Mouse (Mus musculus): ENCODE measurements around the gene Cdc42ep2. TPM values are rescaled to one million over a fixed set of nuclear protein-coding genes. Genes with fewer than 3 reads are reported as not detected.

The Cdc42ep2 gene
- total RNA-seq (2021), result 1 to 10 TPM; 3.4 to 3.8 TPM
- long read RNA-seq, experiment 1, partial matches to known transcripts, result 0 of 3 reads
- long read RNA-seq, experiment 1, other reads (novel, unspliced or antisense), result 0 of 3 reads
- long read RNA-seq, experiment 2, partial matches to known transcripts, result 0 of 2 reads
- long read RNA-seq, experiment 2, other reads (novel, unspliced or antisense), result 0 of 2 reads

DNA sequence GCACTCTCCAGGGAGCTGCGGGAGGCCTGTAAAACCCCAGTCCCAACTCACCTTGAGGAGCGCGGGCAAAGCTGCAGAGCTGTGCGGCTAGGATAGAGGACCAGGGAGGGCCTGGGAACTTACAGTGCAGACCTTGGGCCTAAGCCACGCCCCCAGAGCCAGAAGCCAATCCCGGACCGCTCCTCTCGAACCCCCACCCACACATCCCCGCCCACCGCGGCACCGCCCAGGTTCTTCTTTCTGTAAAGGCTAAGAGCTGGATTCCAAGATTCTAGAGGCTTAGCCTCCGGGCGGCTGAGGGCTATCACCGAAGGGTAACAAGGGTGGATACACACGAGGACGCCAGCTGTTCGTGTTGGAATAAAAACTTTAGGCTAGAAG is at the start of gene Cdc42ep2:
TSS of gene Cdc42ep2 (minus strand) at position 104 of the 381 bp plus-strand sequence.
- Histone ChIP-seq H3K27ac (peak within 1 kb of the TSS; percentile 77), H3K4me3 (peak within 1 kb of the TSS; percentile 70)
- peak; percentile 88 to 90 for DNase-seq (ENCODE audit: low spot score in 2 of 2)
- TF ChIP-seq CTCF (conservative IDR thresholded peaks at IDR 0.05), result no peak

DNA sequence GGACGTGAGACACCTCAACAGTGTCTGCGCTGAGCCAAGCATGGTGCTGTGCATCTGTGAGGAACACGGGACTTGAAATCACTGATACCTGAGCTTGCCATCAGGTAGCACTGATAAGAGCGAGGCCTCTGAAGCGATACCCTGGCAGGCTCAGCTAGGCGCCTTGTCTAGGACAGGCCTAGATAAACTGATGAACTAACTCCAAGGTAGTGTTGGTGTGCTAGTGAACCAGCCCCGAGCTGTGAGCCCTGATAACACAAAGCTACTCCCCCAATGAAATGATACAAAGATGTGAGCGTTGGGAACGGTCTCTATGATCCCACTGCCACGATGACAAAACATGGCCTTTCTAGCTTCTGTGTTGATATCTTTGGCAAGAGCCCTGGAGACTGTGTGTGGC is 43.0 kb upstream of the Cdc42ep2 start:
- H3K27ac ChIP-seq, result no peak overlapping the region
- no peak overlapping the region for H3K4me3 ChIP-seq
- no peak for DNase-seq (ENCODE audit: low spot score in 2 of 2)
- TF ChIP-seq CTCF (conservative IDR thresholded peaks at IDR 0.05), result no peak

DNA sequence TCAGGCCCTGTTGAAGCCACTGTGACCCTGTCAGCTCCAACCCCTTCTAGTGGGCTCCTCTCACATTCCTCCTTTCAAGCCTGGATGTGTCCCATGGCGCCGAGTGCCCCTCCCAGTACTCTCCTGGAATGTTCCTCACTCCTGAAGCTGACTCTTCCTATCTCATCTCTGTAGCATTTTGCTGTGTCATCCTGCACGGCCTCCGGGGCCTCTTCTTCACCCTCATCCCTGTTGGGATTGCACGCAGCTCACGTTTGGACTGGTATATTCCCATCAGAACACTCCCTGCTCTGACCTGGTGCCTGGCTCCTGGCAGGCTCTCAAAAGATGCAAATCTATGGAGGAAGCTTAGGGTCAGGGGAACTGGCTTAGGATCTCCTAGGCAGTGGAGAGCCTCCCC is 42.2 kb upstream of the Cdc42ep2 start:
- no peak overlapping the region for H3K4me3 ChIP-seq
- DNase-seq (ENCODE audit: low spot score in 2 of 2), result no peak
- no peak overlapping the region for H3K27ac ChIP-seq
- no peak for TF ChIP-seq CTCF (conservative IDR thresholded peaks at IDR 0.05)

DNA sequence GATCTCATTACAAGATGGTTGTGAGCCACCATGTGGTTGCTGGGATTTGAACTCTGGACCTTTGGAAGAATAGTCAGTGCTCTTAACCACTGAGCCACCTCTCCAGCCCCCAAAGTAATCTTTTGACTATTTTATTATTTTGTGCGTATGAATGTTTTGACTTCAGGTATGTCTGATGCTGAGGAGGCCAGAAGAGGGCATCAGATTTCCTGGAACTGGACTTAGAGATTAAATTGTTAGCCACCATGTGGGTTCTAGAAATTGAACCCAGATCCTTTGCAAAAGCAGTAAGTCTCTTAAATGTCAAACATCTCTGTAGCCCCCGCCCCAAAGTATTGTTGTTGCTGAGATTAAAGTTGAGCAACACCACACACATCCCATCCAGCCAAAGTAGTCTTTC is 41.3 kb upstream of the Cdc42ep2 start:
- DNase-seq (ENCODE audit: low spot score in 2 of 2), result no peak

DNA sequence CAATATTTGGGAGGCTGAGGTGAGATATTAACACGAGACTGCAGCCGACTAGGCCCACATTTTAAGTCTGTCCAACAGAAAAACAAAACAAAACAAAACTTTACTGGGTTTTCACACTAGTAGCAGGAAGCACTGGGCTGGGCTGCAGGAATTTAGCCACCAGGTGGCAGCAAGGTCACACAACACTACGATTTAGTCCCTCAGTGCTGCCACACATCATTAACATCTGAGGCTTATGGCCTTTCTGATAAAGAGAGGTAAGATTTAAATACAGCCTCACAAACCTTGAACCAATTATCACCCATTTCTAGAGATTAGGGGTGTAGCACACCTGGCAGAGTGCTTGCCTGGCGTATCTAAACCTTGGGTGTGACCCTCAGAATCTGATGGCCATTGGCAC is 40.7 kb upstream of the Cdc42ep2 start:
- TF ChIP-seq CTCF (conservative IDR thresholded peaks at IDR 0.05), result peak; percentile 92
- peak; percentile 39 to 72 for DNase-seq (ENCODE audit: low spot score in 2 of 2)
- Histone ChIP-seq H3K27ac (no peak overlapping the region), H3K4me3 (no peak overlapping the region)

More for the DNA sequence above, 41.3 kb upstream of the Cdc42ep2 start:
- H3K27ac ChIP-seq, result no peak overlapping the region
- TF ChIP-seq CTCF (conservative IDR thresholded peaks at IDR 0.05), result no peak
- H3K4me3 ChIP-seq, result no peak overlapping the region

DNA sequence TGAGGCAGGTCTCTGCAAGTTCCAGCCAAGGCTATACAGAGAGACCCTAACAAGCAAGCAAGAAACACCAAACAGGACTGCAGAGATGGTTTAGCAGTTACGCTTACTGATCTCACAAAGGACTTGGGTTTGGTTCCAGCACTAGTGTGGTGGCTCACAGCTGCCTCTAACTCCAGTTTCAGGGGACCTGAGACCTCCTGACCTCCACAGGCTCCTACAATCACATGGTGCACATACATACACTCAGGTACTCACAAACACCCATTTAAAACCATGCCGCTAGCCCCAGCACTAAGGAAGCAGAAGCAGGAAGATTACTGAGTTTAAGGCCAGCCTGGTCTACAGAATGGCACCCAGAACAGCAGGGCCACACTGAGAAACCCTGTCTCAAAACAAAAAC is 40.2 kb upstream of the Cdc42ep2 start:
- H3K27ac ChIP-seq, result peak overlapping the region; percentile 78; the same call in 1 of the 2 replicates
- H3K4me3 ChIP-seq, result no peak overlapping the region
- no peak for TF ChIP-seq CTCF (conservative IDR thresholded peaks at IDR 0.05)
- no peak for DNase-seq (ENCODE audit: low spot score in 2 of 2)

DNA sequence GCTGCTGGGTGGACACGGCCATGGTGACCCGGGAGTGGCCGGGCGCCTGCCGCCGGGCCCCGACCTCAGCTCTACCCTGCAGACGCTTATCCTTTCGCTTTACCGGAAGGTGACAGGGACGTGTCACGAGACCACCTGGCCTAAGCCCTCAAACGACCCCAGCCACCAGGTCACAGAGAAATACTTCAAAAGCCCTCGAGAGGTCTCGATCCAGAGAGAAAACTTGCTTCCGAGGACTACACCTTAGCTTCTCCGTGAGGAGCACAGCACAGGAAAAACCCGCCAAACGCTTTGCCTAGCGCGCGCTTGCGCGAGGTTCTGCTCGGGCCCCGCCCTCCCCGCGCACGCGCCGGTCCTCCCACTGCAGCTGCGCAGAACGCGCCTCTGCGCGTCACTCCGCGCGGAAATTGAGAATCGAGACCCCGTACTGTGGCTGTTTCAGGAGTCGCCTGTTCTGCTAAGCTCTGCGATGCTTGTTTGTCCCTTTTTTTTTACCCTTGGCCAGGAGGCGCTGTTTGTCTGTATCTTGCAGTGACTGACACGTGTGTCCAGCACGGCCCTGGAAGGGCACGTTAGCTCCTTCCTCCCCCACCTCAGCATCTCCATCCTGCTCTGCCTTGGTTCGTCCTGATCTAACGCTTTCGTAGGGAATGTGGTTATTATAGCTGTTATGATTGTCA is 39.4 kb upstream of the Cdc42ep2 start, which contains the start of gene Pola2:
TSS of gene Pola2 (minus strand) at position 320 of the 680 bp plus-strand sequence.
- peak within 1 kb of the TSS; percentile 78 for H3K27ac ChIP-seq
- DNase-seq (ENCODE audit: low spot score in 2 of 2), result peak; percentile 84 to 88
- no peak; the same call in 1 of the 2 replicates for TF ChIP-seq CTCF (conservative IDR thresholded peaks at IDR 0.05)

DNA sequence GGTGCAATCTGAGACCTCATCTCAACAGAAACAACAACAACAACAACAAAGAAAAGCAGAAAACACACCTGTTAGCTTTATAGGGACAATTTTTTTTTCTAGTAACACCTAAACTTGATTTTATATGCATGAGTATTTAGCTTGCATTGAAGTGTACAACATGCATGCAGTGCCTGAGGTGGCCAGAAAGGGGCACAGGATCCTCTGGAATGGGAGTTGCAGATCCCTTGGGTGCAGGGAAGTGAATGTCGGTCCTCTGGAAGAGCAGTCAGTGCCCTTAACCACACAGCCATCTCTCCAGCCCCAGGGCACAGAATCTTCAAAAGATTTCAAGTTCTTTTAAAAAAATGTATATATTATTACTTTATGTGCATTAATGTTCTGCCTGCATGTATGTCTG is 38.0 kb upstream of the Cdc42ep2 start:
- no peak for DNase-seq (ENCODE audit: low spot score in 2 of 2)
- no peak overlapping the region for H3K27ac ChIP-seq
- peak; percentile 23; the same call in 1 of the 2 replicates for TF ChIP-seq CTCF (conservative IDR thresholded peaks at IDR 0.05)
- H3K4me3 ChIP-seq, result no peak overlapping the region

More for the DNA sequence above, 39.4 kb upstream of the Cdc42ep2 start, which contains the start of gene Pola2:
- peak within 1 kb of the TSS; percentile 73 for H3K4me3 ChIP-seq

DNA sequence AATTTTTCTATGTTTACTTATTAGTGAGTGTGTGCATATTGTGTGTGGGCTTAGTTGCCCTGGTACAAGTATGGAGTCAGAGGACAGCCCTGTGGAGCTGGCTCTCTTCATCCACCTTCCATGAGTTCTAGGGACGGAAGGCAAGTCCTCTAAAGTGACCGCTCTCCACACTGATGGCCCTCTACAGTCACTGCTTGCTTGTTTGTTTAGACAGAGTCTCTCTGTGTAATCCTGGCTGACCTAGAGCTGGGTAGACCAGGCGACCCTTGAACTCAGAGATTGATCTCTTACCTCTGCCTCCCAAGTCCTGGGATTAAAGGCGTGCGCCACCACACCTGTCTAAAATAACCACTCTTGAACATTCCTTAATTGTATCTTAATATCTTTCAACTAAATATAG is 32.8 kb upstream of the Cdc42ep2 start:
- no peak overlapping the region for H3K27ac ChIP-seq
- no peak for TF ChIP-seq CTCF (conservative IDR thresholded peaks at IDR 0.05)
- H3K4me3 ChIP-seq, result no peak overlapping the region
- DNase-seq (ENCODE audit: low spot score in 2 of 2), result no peak

DNA sequence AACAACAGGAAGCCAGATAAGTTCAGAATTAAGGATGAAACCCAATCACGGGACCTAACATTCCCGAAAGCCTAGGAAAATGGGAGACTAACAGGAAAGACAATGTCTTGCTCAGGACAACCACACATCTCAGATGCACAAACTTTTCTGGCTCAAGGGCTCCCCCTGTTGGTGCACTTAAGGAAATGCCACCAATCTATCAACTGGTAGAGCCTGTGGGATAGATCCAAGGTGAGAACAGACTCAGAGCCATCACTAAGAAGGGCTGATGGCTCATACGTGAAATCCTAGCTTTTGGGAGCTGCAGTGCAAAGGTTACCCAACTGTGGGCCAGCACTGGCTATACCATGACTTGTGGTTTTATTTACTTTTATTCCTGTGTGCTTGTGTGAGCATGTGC is 32.1 kb upstream of the Cdc42ep2 start:
- no peak overlapping the region for H3K27ac ChIP-seq
- DNase-seq (ENCODE audit: low spot score in 2 of 2), result peak; percentile 68 to 86
- TF ChIP-seq CTCF (conservative IDR thresholded peaks at IDR 0.05), result peak; percentile 94
- no peak overlapping the region for H3K4me3 ChIP-seq

DNA sequence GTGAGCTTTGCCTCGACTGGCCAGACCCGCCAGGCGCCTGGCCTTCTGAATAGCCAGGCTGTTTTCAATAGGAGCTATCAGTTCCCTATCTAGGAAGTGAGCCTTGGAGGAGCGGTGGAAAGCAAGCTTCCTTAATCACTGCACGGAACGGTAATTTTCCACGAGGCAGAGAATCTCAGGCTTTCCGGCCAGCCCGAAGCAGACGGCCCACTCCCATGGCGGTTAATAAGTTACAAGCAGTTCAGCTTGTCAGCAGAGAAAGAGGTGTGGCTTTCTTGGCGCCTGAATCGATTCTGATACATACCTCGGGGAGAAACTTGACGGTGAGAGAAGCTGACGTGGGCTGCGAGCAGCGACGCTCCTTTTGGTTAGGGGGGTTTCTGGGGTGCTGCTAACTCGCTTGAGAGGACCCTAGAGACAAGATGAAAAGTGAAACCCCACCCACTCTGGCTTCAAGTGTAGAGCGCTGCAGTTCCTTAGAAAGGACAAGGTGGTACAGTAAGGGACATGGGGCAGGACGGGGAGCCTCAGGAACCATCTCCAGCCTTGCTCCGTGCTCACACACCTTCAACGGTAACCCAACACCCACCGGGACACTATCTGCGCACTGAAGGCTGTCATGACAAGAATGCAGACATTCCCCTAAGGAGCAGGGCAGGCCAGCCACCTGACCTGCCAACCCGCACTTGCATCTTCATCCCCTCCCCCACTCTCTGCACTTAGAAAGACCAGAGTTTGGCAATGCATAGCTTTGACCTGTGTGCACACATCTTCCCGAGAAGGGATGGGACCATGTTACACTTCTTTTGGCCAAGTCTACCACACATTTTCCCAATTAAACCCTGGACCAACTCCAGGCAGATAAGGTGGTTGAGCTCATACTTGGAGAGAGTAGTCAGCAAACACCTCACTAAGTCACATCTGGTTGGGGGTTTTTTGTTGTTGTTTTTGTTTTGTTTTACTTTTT is 31.4 kb upstream of the Cdc42ep2 start:
- H3K4me3 ChIP-seq, result no peak overlapping the region
- no peak for TF ChIP-seq CTCF (conservative IDR thresholded peaks at IDR 0.05)
- DNase-seq (ENCODE audit: low spot score in 2 of 2), result no peak

DNA sequence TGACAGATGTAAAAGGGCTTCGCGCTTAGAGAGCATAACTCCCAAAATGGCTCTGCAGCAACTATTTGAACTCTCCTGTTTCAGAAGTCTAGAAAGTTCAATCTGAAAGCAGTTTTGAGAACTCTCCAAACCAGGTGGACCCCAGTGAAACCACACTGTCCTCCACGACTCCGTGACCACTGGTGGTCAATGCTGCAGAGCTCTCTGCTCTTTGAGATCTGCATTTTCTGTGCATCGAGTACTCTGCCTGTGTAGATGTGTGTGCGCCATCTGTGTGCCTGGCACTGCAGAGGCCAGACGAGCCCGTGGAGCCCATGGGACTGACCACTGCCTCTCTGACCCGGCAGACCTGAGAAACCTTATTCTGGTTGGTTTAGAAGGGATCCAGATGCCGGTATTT is 30.3 kb upstream of the Cdc42ep2 start:
- DNase-seq (ENCODE audit: low spot score in 2 of 2), result no peak
- no peak for TF ChIP-seq CTCF (conservative IDR thresholded peaks at IDR 0.05)
- Histone ChIP-seq H3K27ac (no peak overlapping the region), H3K4me3 (no peak overlapping the region)

More for the DNA sequence above, 31.4 kb upstream of the Cdc42ep2 start:
- H3K27ac ChIP-seq, result no peak overlapping the region

Measured in layer of hippocampus, adult 2 months (tissue).